Mouse (Mus musculus) heart, adult 2 months (tissue): ENCODE measurements around the gene Pla2g3.

Experiments used
- CTCF ChIP-seq: fragments of 200-600 bp; IDR thresholded peaks from 2 replicates; pipeline ENCODE4 v1.8.1; 2022; ENCODE audit warnings: antibody characterized with exemption, mild to moderate bottlenecking, moderate library complexity
- POLR2A ChIP-seq: fragments of 200-500 bp; IDR thresholded peaks from 2 replicates; pipeline ENCODE4 v1.6.1; 2011; ENCODE audit warnings: mild to moderate bottlenecking, low read depth, low read length, control low read depth; ENCODE audit not compliant: insufficient read depth

DNA sequence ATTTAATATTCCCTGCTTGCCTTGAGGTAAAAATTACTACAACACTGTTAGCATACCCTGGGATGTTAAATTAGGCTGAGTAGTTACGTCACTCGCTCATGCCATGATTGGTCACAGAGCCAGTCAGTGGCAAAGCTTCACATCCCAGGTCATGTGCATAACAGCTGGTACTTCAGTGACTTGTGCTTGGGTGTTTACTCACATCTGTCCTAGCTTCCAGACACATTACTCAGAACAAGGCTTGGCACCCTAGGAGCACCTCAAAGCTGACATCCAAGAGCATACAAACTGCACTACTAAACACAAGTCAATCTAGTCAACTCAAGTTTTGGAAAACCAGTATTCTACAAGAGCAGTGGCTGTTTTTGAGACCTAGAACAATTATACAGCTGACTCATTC is 45.0 kb upstream of the Pla2g3 start:
- TF ChIP-seq CTCF (no peak), POLR2A (no peak)
